Mouse (Mus musculus) limb, embryonic 11.5 days (tissue): ENCODE results near the gene Fxyd3. TPM values are rescaled to one million over a fixed set of nuclear protein-coding genes. Genes with fewer than 3 reads are reported as not detected.
A peak's percentile ranks its signal among the peaks of the same experiment; 100 is the strongest.

Experiments used
- ATAC-seq: fragments of 200-750 bp; cut with Nextera tagmentation; 2 replicates; pipeline ENCODE4 v1.8.0; 2017; ENCODE audit warnings: low read depth; ENCODE audit not compliant: insufficient number of reproducible peaks, low FRiP score, low TSS enrichment
- DNase-seq: peaks from one replicate; pipeline ENCODE4 v3.0.0-alpha.2; 2015; ENCODE audit warnings: low spot score
- H3K27ac ChIP-seq: fragments of 300-500 bp; sonication (generic); replicated peaks from 2 replicates; pipeline ENCODE4 v1.5.1; 2014; ENCODE audit warnings: low read depth, mild to moderate bottlenecking, low read length
- H3K27me3 ChIP-seq: fragments of 300-500 bp; sonication (generic); 2 replicates; pipeline ENCODE4 v1.6.1; 2014; ENCODE audit warnings: mild to moderate bottlenecking, low read length, mixed read lengths; ENCODE audit not compliant: control insufficient read depth, insufficient read depth
- H3K36me3 ChIP-seq: fragments of 300-500 bp; sonication (generic); 2 replicates; pipeline ENCODE4 v1.6.1; 2014; ENCODE audit warnings: mild to moderate bottlenecking, low read length, moderate library complexity, mixed read lengths; ENCODE audit not compliant: control insufficient read depth, insufficient read depth
- H3K4me1 ChIP-seq: fragments of 300-500 bp; sonication (generic); 2 replicates; pipeline ENCODE4 v1.6.1; 2014; ENCODE audit warnings: low read length, mixed read lengths; ENCODE audit not compliant: control insufficient read depth, insufficient read depth
- H3K4me2 ChIP-seq: fragments of 300-500 bp; sonication (generic); 2 replicates; pipeline ENCODE4 v1.6.1; 2014; ENCODE audit warnings: low read depth, mild to moderate bottlenecking, moderate library complexity; ENCODE audit not compliant: severe bottlenecking
- H3K4me3 ChIP-seq: fragments of 300-500 bp; sonication (generic); 2 replicates; pipeline ENCODE4 v1.5.1; 2014; ENCODE audit warnings: low read depth, low read length
- H3K9ac ChIP-seq: fragments of 300-500 bp; sonication (generic); 2 replicates; pipeline ENCODE4 v1.6.1; 2014; ENCODE audit warnings: mild to moderate bottlenecking, low read length
- H3K9me3 ChIP-seq: fragments of 300-500 bp; sonication (generic); 2 replicates; pipeline ENCODE4 v1.6.1; 2016; ENCODE audit warnings: low read length; ENCODE audit not compliant: control insufficient read depth
- WGBS: fragments of 180-500 bp; shearing (Covaris S2); extraction: QIAGEN DNeasy Blood & Tissue Kit; methylation state at CpG from one replicate; pipeline ENCODE4 v1.1.7; 2014; 5-methylcytosine and 5-hydroxymethylcytosine counted together
- polyA plus RNA-seq: library from polyadenylated mRNA; unstranded; fragments of >200 nt; fragmentation: Nextera tagmentation; extraction: Ambion mirVana; gene quantifications from 2 replicates; pipeline ENCODE4 v1.2.1, GENCODE M21; 2014

Fxyd3 gene
- polyA plus RNA-seq, 1 experiment from 2014 or later, result 17.5 TPM

- 43% methylated on average over 12 of the region's 16 CpGs for WGBS
- H3K4me1 ChIP-seq, result peaks cover 10% of the 10 kb centered on the region
- H3K27ac ChIP-seq, result no peak overlapping the region
- ATAC-seq (no peak; the same call in 1 of the 2 replicates), DNase-seq (no peak)
- H3K9me3 ChIP-seq, result no peaks in the 10 kb centered on the region
- H3K36me3 ChIP-seq, result no peaks in the 10 kb centered on the region
- no peak overlapping the region for H3K9ac ChIP-seq
- H3K4me3 ChIP-seq, result no peak overlapping the region
- no peak overlapping the region for H3K4me2 ChIP-seq
- H3K27me3 ChIP-seq, result no peaks in the 10 kb centered on the region
These were observed 40.2 kb upstream of the Fxyd3 start for GRCm38 (mm10) chr7:31116721-31117145.

- H3K4me3 ChIP-seq, result no peak overlapping the region
- H3K4me2 ChIP-seq, result 0 out of 2 replicates have a peak overlapping the region, but pooled peaks have one; percentile 4
- DNase-seq, result peak; percentile 52
- H3K27ac ChIP-seq, result 0 out of 2 replicates have a peak overlapping the region, but pooled peaks have one; percentile 14
- no peaks in the 10 kb centered on the region for H3K36me3 ChIP-seq
- H3K4me1 ChIP-seq, result peaks cover 10% of the 10 kb centered on the region
- H3K9ac ChIP-seq, result peak overlapping the region; percentile 30; the same call in 1 of the 2 replicates
- H3K27me3 ChIP-seq, result no peaks in the 10 kb centered on the region
- H3K9me3 ChIP-seq, result no peaks in the 10 kb centered on the region
- ATAC-seq, result 0 out of 2 replicates have a peak, but pooled peaks have one; percentile 17
- WGBS, result 32% methylated on average over 17 of the region's 17 CpGs
These were observed 39.1 kb upstream of the Fxyd3 start for GRCm38 (mm10) chr7:31115587-31116043.

GRCm38 (mm10) chr7:31115182-31115581 is 38.7 kb upstream of the Fxyd3 start, which contains the start of gene Hpn:
Gene Hpn, minus strand, starts transcription at chr7:31115290.
- H3K4me3 ChIP-seq, result no peak within 1 kb of the TSS

GRCm38 (mm10) chr7:31114646-31115045 is 38.1 kb upstream of the Fxyd3 start:
- H3K27ac ChIP-seq, result no peak overlapping the region
- WGBS, result 50% methylated on average over 10 of the region's 10 CpGs

More at GRCm38 (mm10) chr7:31115182-31115581, 38.7 kb upstream of the Fxyd3 start, which contains the start of gene Hpn:
- DNase-seq, result peak; percentile 42
- 0 out of 2 replicates have a peak within 1 kb of the TSS, but pooled peaks have one; percentile 14 for H3K27ac ChIP-seq
- H3K4me2 ChIP-seq, result peak within 1 kb of the TSS; percentile 31; the same call in 1 of the 2 replicates
- H3K4me1 ChIP-seq, result peaks cover 10% of the 10 kb centered on the region
- peak; percentile 27; the same call in 1 of the 2 replicates for ATAC-seq
- H3K9me3 ChIP-seq, result no peaks in the 10 kb centered on the region
- WGBS, result 12% methylated on average over 15 of the region's 15 CpGs
- H3K36me3 ChIP-seq, result no peaks in the 10 kb centered on the region
- H3K9ac ChIP-seq, result peak within 1 kb of the TSS; percentile 30; the same call in 1 of the 2 replicates
- H3K27me3 ChIP-seq, result no peaks in the 10 kb centered on the region

DNA sequence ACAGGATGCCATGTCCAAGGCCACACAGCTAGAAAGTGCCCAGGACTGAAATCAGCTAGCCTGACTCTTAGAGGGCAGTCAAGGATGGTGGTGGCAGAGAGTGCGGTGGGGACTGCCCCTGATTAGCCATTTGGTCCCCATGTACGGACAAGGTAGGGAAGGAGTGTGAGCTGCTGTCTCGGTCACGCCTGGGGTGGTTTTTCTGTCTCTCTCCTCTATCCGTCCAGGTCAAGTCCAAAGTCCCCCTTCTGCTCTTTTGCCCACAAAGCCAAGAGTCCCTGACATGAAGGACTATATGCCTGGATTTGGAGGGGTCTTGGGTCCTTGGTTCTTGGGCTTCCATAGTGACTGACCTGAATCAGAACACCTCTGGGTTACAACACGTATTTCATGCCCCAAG is 37.3 kb upstream of the Fxyd3 start:
- no peaks in the 10 kb centered on the region for H3K27me3 ChIP-seq
- no peak overlapping the region for H3K9ac ChIP-seq
- H3K4me2 ChIP-seq, result no peak overlapping the region
- H3K27ac ChIP-seq, result no peak overlapping the region
- H3K9me3 ChIP-seq, result no peaks in the 10 kb centered on the region
- no peak overlapping the region for H3K4me3 ChIP-seq
- DNase-seq (no peak), ATAC-seq (no peak)
- H3K36me3 ChIP-seq, result no peaks in the 10 kb centered on the region
- WGBS, result 67% methylated on average over 6 of the region's 6 CpGs
- H3K4me1 ChIP-seq, result peaks cover 10% of the 10 kb centered on the region

More at GRCm38 (mm10) chr7:31114646-31115045, 38.1 kb upstream of the Fxyd3 start:
- H3K4me2 ChIP-seq, result no peak overlapping the region
- DNase-seq (peak; percentile 40), ATAC-seq (no peak)
- peaks cover 10% of the 10 kb centered on the region for H3K4me1 ChIP-seq
- no peak overlapping the region for H3K4me3 ChIP-seq
- H3K9me3 ChIP-seq, result no peaks in the 10 kb centered on the region
- no peaks in the 10 kb centered on the region for H3K27me3 ChIP-seq
- no peaks in the 10 kb centered on the region for H3K36me3 ChIP-seq
- H3K9ac ChIP-seq, result no peak overlapping the region

DNA sequence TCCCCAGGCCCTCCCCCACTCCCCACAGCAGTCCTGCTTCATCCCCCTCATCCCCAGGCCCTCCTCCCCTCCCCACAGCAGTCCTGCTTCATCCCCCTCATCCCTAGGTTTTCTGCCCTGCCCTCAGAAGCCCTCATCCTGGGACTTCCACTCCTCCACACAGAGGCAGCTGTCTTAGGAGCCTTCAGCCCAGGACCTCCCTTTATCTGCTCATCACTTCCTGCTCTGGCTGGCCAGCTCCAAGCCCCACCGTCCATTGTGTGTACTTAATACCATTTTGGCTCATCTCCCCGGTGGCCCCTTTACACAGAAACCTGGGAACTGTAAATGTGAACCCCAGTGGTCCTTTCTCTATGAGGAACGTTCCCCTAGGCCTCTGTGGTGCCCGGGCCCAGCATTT is 35.5 kb upstream of the Fxyd3 start:
- WGBS, result 49% methylated on average over 4 of the region's 4 CpGs
- peaks cover 10% of the 10 kb centered on the region for H3K4me1 ChIP-seq
- no peak overlapping the region for H3K27ac ChIP-seq
- no peak overlapping the region for H3K4me3 ChIP-seq
- no peaks in the 10 kb centered on the region for H3K36me3 ChIP-seq
- no peaks in the 10 kb centered on the region for H3K9me3 ChIP-seq
- no peaks in the 10 kb centered on the region for H3K27me3 ChIP-seq
- ATAC-seq (no peak), DNase-seq (no peak)
- no peak overlapping the region for H3K9ac ChIP-seq
- H3K4me2 ChIP-seq, result no peak overlapping the region

DNA sequence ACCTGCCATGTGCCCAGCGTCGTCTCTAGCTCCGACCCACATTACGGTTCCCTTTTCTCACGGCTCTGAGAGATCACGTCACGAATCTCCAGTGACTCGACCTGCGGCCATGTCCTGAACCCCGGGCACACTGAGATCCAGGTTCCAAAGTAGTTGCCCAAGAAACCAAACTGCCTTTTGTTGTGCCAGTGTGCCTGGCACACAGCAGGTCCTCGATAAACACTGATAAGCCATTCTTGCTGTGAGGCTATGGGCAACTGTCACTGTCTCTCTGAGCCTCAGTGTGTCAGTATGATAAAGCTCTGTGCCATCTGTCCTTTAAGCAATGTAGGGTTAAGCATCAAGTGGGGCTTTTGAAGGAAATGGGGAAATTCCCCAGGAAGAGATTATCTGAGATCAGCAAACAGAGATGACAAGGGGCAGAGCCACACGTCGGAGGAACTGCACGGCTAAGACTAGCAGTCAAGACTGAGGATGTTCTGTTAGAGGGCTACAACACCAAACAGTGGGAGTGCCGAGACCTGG is 34.4 kb upstream of the Fxyd3 start:
- no peaks in the 10 kb centered on the region for H3K27me3 ChIP-seq
- no peak overlapping the region for H3K9ac ChIP-seq
- no peak overlapping the region for H3K27ac ChIP-seq
- no peak for ATAC-seq
- H3K9me3 ChIP-seq, result no peaks in the 10 kb centered on the region
- H3K4me1 ChIP-seq, result peaks cover 10% of the 10 kb centered on the region
- no peak for DNase-seq
- WGBS, result 87% methylated on average over 15 of the region's 15 CpGs
- no peak overlapping the region for H3K4me2 ChIP-seq
- H3K4me3 ChIP-seq, result no peak overlapping the region
- no peaks in the 10 kb centered on the region for H3K36me3 ChIP-seq

DNA sequence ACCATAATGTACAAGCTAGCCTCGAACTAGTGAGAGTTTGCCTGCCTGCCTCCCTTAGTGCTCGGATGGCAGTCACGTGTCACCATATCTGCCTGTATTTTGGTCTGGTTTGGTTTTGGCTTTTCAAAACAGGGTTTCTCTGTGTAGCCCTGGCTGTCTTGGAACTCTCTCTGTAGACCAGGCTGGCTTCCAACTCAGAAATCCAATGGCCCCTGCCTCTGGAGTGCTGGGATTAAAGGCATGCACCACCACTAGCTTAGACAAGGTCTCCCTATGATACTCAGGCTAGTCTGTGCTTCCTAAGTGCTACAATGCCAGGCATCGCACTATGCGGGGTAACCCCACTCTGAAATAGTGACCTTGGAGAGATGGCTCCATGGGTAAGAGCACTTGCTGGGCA is 33.3 kb upstream of the Fxyd3 start:
- WGBS, result 85% methylated on average over 5 of the region's 5 CpGs
- no peak for ATAC-seq
- H3K4me2 ChIP-seq, result no peak overlapping the region
- H3K27ac ChIP-seq, result no peak overlapping the region
- no peak overlapping the region for H3K9ac ChIP-seq
- H3K4me1 ChIP-seq, result no peaks in the 10 kb centered on the region
- H3K9me3 ChIP-seq, result no peaks in the 10 kb centered on the region
- DNase-seq, result no peak
- H3K27me3 ChIP-seq, result no peaks in the 10 kb centered on the region
- no peak overlapping the region for H3K4me3 ChIP-seq
- no peaks in the 10 kb centered on the region for H3K36me3 ChIP-seq
